Mouse (Mus musculus) heart, embryonic 11.5 days (tissue): ENCODE measurements around the gene Ism2. TPM values are rescaled to one million over a fixed set of nuclear protein-coding genes. Genes with fewer than 3 reads are reported as not detected.

Experiments used
- ATAC-seq: fragments of 200-750 bp; cut with Nextera tagmentation; replicated peaks from 2 replicates; pipeline ENCODE4 v1.8.0; 2017; ENCODE audit warnings: moderate library complexity; ENCODE audit not compliant: insufficient number of reproducible peaks, low FRiP score, low TSS enrichment
- H3K27ac ChIP-seq: fragments of 300-500 bp; sonication (generic); 2 replicates; pipeline ENCODE4 v1.5.1; 2014; ENCODE audit warnings: mild to moderate bottlenecking, low read depth, low read length
- H3K27me3 ChIP-seq: fragments of 300-500 bp; sonication (generic); 2 replicates; pipeline ENCODE4 v1.6.1; 2014; ENCODE audit warnings: mild to moderate bottlenecking, low read length, mixed read lengths; ENCODE audit not compliant: control insufficient read depth, insufficient read depth
- H3K36me3 ChIP-seq: fragments of 300-500 bp; sonication (generic); 2 replicates; pipeline ENCODE4 v1.6.1; 2014; ENCODE audit warnings: mild to moderate bottlenecking, low read length, moderate library complexity, mixed read lengths; ENCODE audit not compliant: control insufficient read depth, insufficient read depth
- H3K4me1 ChIP-seq: fragments of 300-500 bp; sonication (generic); 2 replicates; pipeline ENCODE4 v1.6.1; 2014; ENCODE audit warnings: low read length; ENCODE audit not compliant: control insufficient read depth, insufficient read depth
- H3K4me2 ChIP-seq: fragments of 300-500 bp; sonication (generic); 2 replicates; pipeline ENCODE4 v1.6.1; 2014; ENCODE audit warnings: mild to moderate bottlenecking, moderate library complexity
- H3K4me3 ChIP-seq: fragments of 300-500 bp; sonication (generic); 2 replicates; pipeline ENCODE4 v1.5.1; 2014; ENCODE audit warnings: low read depth, low read length
- H3K9ac ChIP-seq: fragments of 300-500 bp; sonication (generic); 2 replicates; pipeline ENCODE4 v1.6.1; 2014; ENCODE audit warnings: mild to moderate bottlenecking, low read depth, low read length, moderate library complexity
- H3K9me3 ChIP-seq: fragments of 300-500 bp; sonication (generic); replicated peaks from 2 replicates; pipeline ENCODE4 v1.6.1; 2016; ENCODE audit warnings: low read length; ENCODE audit not compliant: control insufficient read depth
- WGBS: fragments of 180-500 bp; shearing (Covaris S2); extraction: QIAGEN DNeasy Blood & Tissue Kit; methylation state at CpG from one replicate; pipeline ENCODE4 v1.1.7; 2014; ENCODE audit not compliant: insufficient replicate concordance; 5-methylcytosine and 5-hydroxymethylcytosine counted together
- polyA plus RNA-seq: library from polyadenylated mRNA; unstranded; fragments of >200 nt; fragmentation: Nextera tagmentation; extraction: Ambion mirVana; gene quantifications from 2 replicates; pipeline ENCODE4 v1.2.1, GENCODE M21; 2014

The Ism2 gene
- 0.44 and 0.83 TPM in 2 replicates for polyA plus RNA-seq

- peak within 1 kb of the TSS; percentile 79 for H3K4me3 ChIP-seq
- H3K4me2 ChIP-seq = peak within 1 kb of the TSS; percentile 99
- peak; percentile 71 for ATAC-seq
- no peak within 1 kb of the TSS for H3K27ac ChIP-seq
- under 1% methylated on average over 85 of the region's 86 CpGs for WGBS
- no peaks in the 10 kb centered on the region for H3K9me3 ChIP-seq
- H3K27me3 ChIP-seq = peaks cover 13% of the 10 kb centered on the region
- peak within 1 kb of the TSS; percentile 77 for H3K9ac ChIP-seq
- peaks cover 5% of the 10 kb centered on the region for H3K4me1 ChIP-seq
- H3K36me3 ChIP-seq = no peaks in the 10 kb centered on the region
Measured at GRCm38 (mm10) chr12:87299657-87300440, at the start of gene Ism2. Ism2 (minus strand) TSS chr12:87299705.

- 85% methylated on average over 2 of the region's 2 CpGs for WGBS
- H3K27ac ChIP-seq = no peak overlapping the region
- no peak overlapping the region for H3K4me3 ChIP-seq
- no peaks in the 10 kb centered on the region for H3K9me3 ChIP-seq
- no peak overlapping the region for H3K9ac ChIP-seq
- H3K4me2 ChIP-seq = no peak overlapping the region
- ATAC-seq = no peak
- H3K36me3 ChIP-seq = peaks cover 3% of the 10 kb centered on the region
- no peaks in the 10 kb centered on the region for H3K27me3 ChIP-seq
- H3K4me1 ChIP-seq = no peaks in the 10 kb centered on the region
Measured at GRCm38 (mm10) chr12:87348029-87348428, 48.5 kb upstream of the Ism2 start.

GRCm38 (mm10) chr12:87347511-87347910 lies 48.0 kb upstream of the Ism2 start:
- Histone ChIP-seq H3K27ac (no peak overlapping the region), H3K4me2 (no peak overlapping the region), H3K27me3 (no peaks in the 10 kb centered on the region), H3K9me3 (no peaks in the 10 kb centered on the region), H3K4me3 (no peak overlapping the region), H3K9ac (no peak overlapping the region), H3K36me3 (peaks cover 3% of the 10 kb centered on the region), H3K4me1 (no peaks in the 10 kb centered on the region)
- no peak for ATAC-seq
- WGBS = 90% methylated on average over 2 of the region's 2 CpGs

- no peak overlapping the region for H3K4me2 ChIP-seq
- no peaks in the 10 kb centered on the region for H3K4me1 ChIP-seq
- peaks cover 6% of the 10 kb centered on the region for H3K36me3 ChIP-seq
- no peaks in the 10 kb centered on the region for H3K9me3 ChIP-seq
- no peak overlapping the region; the same call in 1 of the 2 replicates for H3K9ac ChIP-seq
- no peak overlapping the region for H3K27ac ChIP-seq
- H3K27me3 ChIP-seq = no peaks in the 10 kb centered on the region
- no peak overlapping the region for H3K4me3 ChIP-seq
- no peak for ATAC-seq
Measured at GRCm38 (mm10) chr12:87343084-87343605, 43.6 kb upstream of the Ism2 start.

GRCm38 (mm10) chr12:87338082-87338481 lies 38.6 kb upstream of the Ism2 start:
- Histone ChIP-seq H3K36me3 (peaks cover 3% of the 10 kb centered on the region; the same call in 1 of the 2 replicates), H3K4me1 (no peaks in the 10 kb centered on the region), H3K9me3 (no peaks in the 10 kb centered on the region), H3K27me3 (no peaks in the 10 kb centered on the region), H3K4me3 (no peak overlapping the region), H3K27ac (no peak overlapping the region), H3K4me2 (no peak overlapping the region), H3K9ac (no peak overlapping the region)
- ATAC-seq = no peak
- WGBS = 86% methylated on average over 4 of the region's 4 CpGs

GRCm38 (mm10) chr12:87334886-87335285 lies 35.4 kb upstream of the Ism2 start:
- H3K4me2 ChIP-seq = no peak overlapping the region
- no peak overlapping the region for H3K27ac ChIP-seq
- H3K9me3 ChIP-seq = no peaks in the 10 kb centered on the region
- H3K4me1 ChIP-seq = 0 out of 2 replicates have a peak, but pooled peaks cover 2% of the 10 kb centered on the region
- no peak overlapping the region for H3K4me3 ChIP-seq
- no peaks in the 10 kb centered on the region for H3K27me3 ChIP-seq
- H3K9ac ChIP-seq = no peak overlapping the region
- no peak for ATAC-seq
- H3K36me3 ChIP-seq = no peaks in the 10 kb centered on the region
- WGBS = 56% methylated on average over 2 of the region's 2 CpGs

GRCm38 (mm10) chr12:87333794-87334193 lies 34.3 kb upstream of the Ism2 start:
- no peaks in the 10 kb centered on the region for H3K36me3 ChIP-seq
- H3K27ac ChIP-seq = no peak overlapping the region
- H3K4me2 ChIP-seq = no peak overlapping the region
- H3K4me1 ChIP-seq = 0 out of 2 replicates have a peak, but pooled peaks cover 2% of the 10 kb centered on the region
- ATAC-seq = no peak
- no peak overlapping the region for H3K9ac ChIP-seq
- no peaks in the 10 kb centered on the region for H3K9me3 ChIP-seq
- no peak overlapping the region for H3K4me3 ChIP-seq
- H3K27me3 ChIP-seq = no peaks in the 10 kb centered on the region

- Histone ChIP-seq H3K4me1 (peaks cover 8% of the 10 kb centered on the region; the same call in 1 of the 2 replicates), H3K4me3 (no peak overlapping the region), H3K4me2 (no peak overlapping the region), H3K9ac (no peak overlapping the region), H3K27ac (no peak overlapping the region), H3K27me3 (no peaks in the 10 kb centered on the region), H3K9me3 (no peaks in the 10 kb centered on the region), H3K36me3 (no peaks in the 10 kb centered on the region)
- WGBS = 86% methylated on average over 4 of the region's 4 CpGs
- ATAC-seq = no peak
Measured at GRCm38 (mm10) chr12:87332511-87332910, 33.0 kb upstream of the Ism2 start.

GRCm38 (mm10) chr12:87331908-87332307 lies 32.4 kb upstream of the Ism2 start:
- no peak overlapping the region for H3K4me3 ChIP-seq
- ATAC-seq = no peak

More at GRCm38 (mm10) chr12:87331908-87332307, 32.4 kb upstream of the Ism2 start:
- Histone ChIP-seq H3K4me1 (peaks cover 8% of the 10 kb centered on the region; the same call in 1 of the 2 replicates), H3K4me2 (no peak overlapping the region), H3K9me3 (no peaks in the 10 kb centered on the region), H3K36me3 (no peaks in the 10 kb centered on the region), H3K27me3 (no peaks in the 10 kb centered on the region), H3K27ac (no peak overlapping the region), H3K9ac (no peak overlapping the region)
- whole genome bisulfite sequencing = 51% methylated on average over 5 of the region's 5 CpGs
